Mouse (Mus musculus) heart, adult 2 months (tissue): ENCODE measurements around the gene Ggt1. TPM values are rescaled to one million over a fixed set of nuclear protein-coding genes. Genes with fewer than 3 reads are reported as not detected.
A peak's percentile ranks its signal among the peaks of the same experiment; 100 is the strongest.

Experiments
- DNase-seq, 2 experiments: peaks; one replicate each; pipeline ENCODE4 v3.0.0; 2021
- H3K27ac ChIP-seq: fragments of 200-600 bp; 2 replicates; pipeline ENCODE4 v1.8.1; 2022
- H3K27me3 ChIP-seq: fragments of 200-500 bp; 2 replicates; pipeline ENCODE4 v1.6.1; 2012; ENCODE audit warnings: mild to moderate bottlenecking, low read length, inconsistent platforms, mixed read lengths; ENCODE audit not compliant: control insufficient read depth, insufficient read depth
- H3K36me3 ChIP-seq: fragments of 200-500 bp; 2 replicates; pipeline ENCODE4 v1.6.1; 2012; ENCODE audit warnings: low read length, inconsistent platforms; ENCODE audit not compliant: control insufficient read depth, insufficient read depth
- H3K4me1 ChIP-seq: fragments of 200-500 bp; 2 replicates; pipeline ENCODE4 v1.6.1; 2011; ENCODE audit warnings: low read length; ENCODE audit not compliant: control insufficient read depth, insufficient read depth
- H3K4me3 ChIP-seq: fragments of 200-600 bp; 2 replicates; pipeline ENCODE4 v1.8.1; 2022
- H3K79me2 ChIP-seq: fragments of 200-500 bp; replicated peaks from 2 replicates; pipeline ENCODE4 v1.6.1; 2012; ENCODE audit warnings: mild to moderate bottlenecking, inconsistent platforms, low read length, moderate library complexity, mixed read lengths; ENCODE audit not compliant: control insufficient read depth, insufficient read depth
- H3K9ac ChIP-seq: fragments of 200-500 bp; 2 replicates; pipeline ENCODE4 v1.6.1; 2012; ENCODE audit warnings: low read depth, mild to moderate bottlenecking, control low read depth, inconsistent platforms, low read length, mixed read lengths
- CTCF ChIP-seq: fragments of 200-600 bp; IDR thresholded peaks from 2 replicates; pipeline ENCODE4 v1.8.1; 2022; ENCODE audit warnings: antibody characterized with exemption, mild to moderate bottlenecking, moderate library complexity
- EP300 ChIP-seq: fragments of 200-500 bp; IDR thresholded peaks from 2 replicates; pipeline ENCODE4 v1.6.1; 2011; ENCODE audit warnings: low read depth, low read length, control low read depth; ENCODE audit not compliant: insufficient read depth
- POLR2A ChIP-seq: fragments of 200-500 bp; IDR thresholded peaks from 2 replicates; pipeline ENCODE4 v1.6.1; 2011; ENCODE audit warnings: mild to moderate bottlenecking, low read depth, low read length, control low read depth; ENCODE audit not compliant: insufficient read depth
- WGBS: fragments of 180-500 bp; shearing (Covaris S2); methylation state at CpG from one replicate; pipeline ENCODE4 v1.1.7; 2018; 5-methylcytosine and 5-hydroxymethylcytosine counted together
- intact Hi-C: fragments of 180-260 bp; cut with DNase I; formaldehyde crosslinking; loops from one replicate; pipeline ENCODE4 v1.15.1; 2025
- polyA plus RNA-seq: library from polyadenylated mRNA; depleted of rRNA; stranded (reverse); fragments of >200 nt; gene quantifications from 2 replicates; pipeline ENCODE4 v1.2.3, GENCODE M21; 2012; rRNA removed
- total RNA-seq, 2 experiments: library from RNA; stranded (reverse); gene quantifications; 2 replicates each; pipeline ENCODE4 v1.2.3; 2021

The Ggt1 gene
- total and polyA plus RNA-seq, 3 experiments = 0.31 TPM; not detected in 2

DNA sequence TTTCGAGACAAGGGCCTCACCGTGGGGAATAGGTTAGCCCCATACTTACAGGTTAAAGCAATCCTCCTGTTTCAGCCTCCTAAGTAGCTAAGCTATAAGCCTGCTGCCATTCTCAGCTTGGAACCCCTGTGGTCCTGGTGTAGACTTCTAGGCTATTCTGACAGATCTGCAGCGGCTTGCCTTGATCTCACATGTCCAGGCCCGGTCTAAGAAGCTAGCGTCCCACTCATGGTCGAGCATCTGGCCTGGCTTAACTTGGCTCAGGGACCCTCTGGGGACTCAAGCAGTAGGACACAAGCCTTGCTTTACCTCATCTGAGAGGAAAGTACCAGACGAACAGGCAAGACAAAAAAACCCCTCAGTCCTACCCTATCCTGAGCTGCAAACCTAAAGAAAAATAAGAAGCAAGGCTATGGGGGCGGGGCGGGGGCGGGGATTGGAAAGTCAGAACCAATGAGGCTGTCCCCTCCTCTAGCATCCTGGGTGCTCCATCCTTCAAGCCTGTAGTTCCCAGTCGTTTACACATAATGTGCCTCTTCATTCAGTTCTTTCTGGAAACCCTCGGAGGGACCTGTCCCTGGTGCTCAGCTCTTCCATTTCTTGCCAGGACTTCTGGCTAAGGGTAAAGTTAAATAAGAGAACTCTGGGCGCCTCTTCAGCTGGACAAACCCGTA, 73.8 kb downstream of the Ggt1 start:
- TF ChIP-seq EP300 = no peak
- H3K27me3 ChIP-seq = no peaks in the 10 kb centered on the region
- H3K4me3 ChIP-seq = no peak overlapping the region
- peak in 1 of 2 experiments; percentile 2 for DNase-seq
- WGBS = 66% methylated on average over 14 of the region's 14 CpGs
- no peak overlapping the region for H3K27ac ChIP-seq
- H3K9ac ChIP-seq = no peak overlapping the region
- intact Hi-C loops = loop anchor here (1.0 to 5.0 kb wide), 3 partner anchors 42 to 70 kb away; no protein-coding TSS in a partner anchor
- H3K36me3 ChIP-seq = no peaks in the 10 kb centered on the region
- peaks cover 2% of the 10 kb centered on the region; the same call in 1 of the 2 replicates for H3K4me1 ChIP-seq
- H3K79me2 ChIP-seq = no peaks in the 10 kb centered on the region

DNA sequence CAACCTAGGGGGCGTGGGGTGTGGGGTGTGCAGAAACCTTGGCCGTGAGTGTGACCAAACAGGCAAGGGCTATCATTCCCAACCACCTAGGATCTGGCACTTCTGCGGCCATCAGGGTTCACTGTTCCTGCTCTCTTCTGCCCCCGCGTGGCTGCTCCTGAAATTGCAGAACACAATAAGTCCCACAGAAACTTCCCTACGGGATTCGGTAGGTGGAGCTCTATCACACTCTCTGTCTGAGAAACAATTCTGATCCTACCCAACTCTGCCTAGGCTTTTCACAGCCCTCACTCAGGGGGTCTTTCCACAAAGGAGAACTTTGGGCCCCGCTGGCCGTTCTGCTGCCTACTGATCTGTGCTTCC, 74.3 kb downstream of the Ggt1 start:
- peak; percentile 86 to 93 for DNase-seq
- TF ChIP-seq CTCF (no peak; the same call in 1 of the 2 replicates), EP300 (peak; percentile 95), POLR2A (0 out of 2 replicates have a peak, but pooled peaks have one; percentile 16)
- no peak overlapping the region for H3K27ac ChIP-seq
- no peaks in the 10 kb centered on the region for H3K79me2 ChIP-seq
- WGBS = 5% methylated on average over 9 of the region's 9 CpGs
- H3K9ac ChIP-seq = no peak overlapping the region
- H3K4me3 ChIP-seq = no peak overlapping the region
- intact Hi-C loops = loop anchor here (1.0 to 5.0 kb wide), 3 partner anchors 42 to 70 kb away; no protein-coding TSS in a partner anchor
- H3K27me3 ChIP-seq = no peaks in the 10 kb centered on the region
- no peaks in the 10 kb centered on the region for H3K36me3 ChIP-seq
- H3K4me1 ChIP-seq = peaks cover 2% of the 10 kb centered on the region; the same call in 1 of the 2 replicates

Other genes starting within 250 kb of the Ggt1 start
- 1 to 10 TPM; 7.1 to 7.2 TPM for gene Adora2a, start 244.7 kb upstream of the Ggt1 start, total RNA-seq
- 14.3 and 18.1 TPM in 2 replicates for gene Adora2a, start 244.7 kb upstream of the Ggt1 start, polyA plus RNA-seq
- under 1 TPM; 0.70 to 0.89 TPM for gene Upb1, start 160.5 kb upstream of the Ggt1 start, total RNA-seq
- 0.35 and 0.70 TPM in 2 replicates for gene Upb1, start 160.5 kb upstream of the Ggt1 start, polyA plus RNA-seq
- 10 to 100 TPM; 61.1 to 65.8 TPM for gene Snrpd3, start 44.1 kb upstream of the Ggt1 start, total RNA-seq
- 20.8 and 24.8 TPM in 2 replicates for gene Snrpd3, start 44.1 kb upstream of the Ggt1 start, polyA plus RNA-seq
- gene Gucd1, start 43.6 kb upstream of the Ggt1 start, total RNA-seq = 10 to 100 TPM; 33.2 to 37.7 TPM
- 44.7 and 50.3 TPM in 2 replicates for gene Gucd1, start 43.6 kb upstream of the Ggt1 start, polyA plus RNA-seq
- gene Lrrc75b, start 1.3 kb upstream of the Ggt1 start, total RNA-seq = under 1 TPM; 0.66 to 0.84 TPM
- 1.00 and 1.3 TPM in 2 replicates for gene Lrrc75b, start 1.3 kb upstream of the Ggt1 start, polyA plus RNA-seq
- gene Ggt5, start 27.7 kb downstream of the Ggt1 start, total RNA-seq = 1 to 10 TPM; 3.8 to 7.9 TPM
- gene Ggt5, start 27.7 kb downstream of the Ggt1 start, polyA plus RNA-seq = 41.9 TPM in 2 replicates
- 1 to 10 TPM; 1.3 to 1.8 TPM for gene Susd2, start 82.4 kb downstream of the Ggt1 start, total RNA-seq
- gene Susd2, start 82.4 kb downstream of the Ggt1 start, polyA plus RNA-seq = 4.3 TPM in 2 replicates
- gene Cabin1, start 202.7 kb downstream of the Ggt1 start, total RNA-seq = 10 to 100 TPM; 13.6 to 19.9 TPM
- gene Cabin1, start 202.7 kb downstream of the Ggt1 start, polyA plus RNA-seq = 17.9 and 21.1 TPM in 2 replicates
- gene Ddt, start 211.8 kb downstream of the Ggt1 start, total RNA-seq = 100 to 1,000 TPM in 1 of 2 experiments, 10 to 100 TPM in 1; 89.2 to 110 TPM
- gene Ddt, start 211.8 kb downstream of the Ggt1 start, polyA plus RNA-seq = 90.1 and 116 TPM in 2 replicates
- gene Gm20441, start 219.3 kb downstream of the Ggt1 start, total RNA-seq = not detected
- not detected in 2 replicates for gene Gm20441, start 219.3 kb downstream of the Ggt1 start, polyA plus RNA-seq
- 1 to 10 TPM; 2.9 to 5.7 TPM for gene Gstt3, start 219.8 kb downstream of the Ggt1 start, total RNA-seq
- 7.1 and 9.0 TPM in 2 replicates for gene Gstt3, start 219.8 kb downstream of the Ggt1 start, polyA plus RNA-seq
- 10 to 100 TPM; 15.8 to 16.8 TPM for gene Gstt1, start 237.0 kb downstream of the Ggt1 start, total RNA-seq
- gene Gstt1, start 237.0 kb downstream of the Ggt1 start, polyA plus RNA-seq = 52.1 and 58.5 TPM in 2 replicates